Mouse (Mus musculus): ENCODE data around the gene Tmc6. TPM values are rescaled to one million over a fixed set of nuclear protein-coding genes. Genes with fewer than 3 reads are reported as not detected.

The Tmc6 gene
- polyA plus RNA-seq, 1 experiment: 55.4 TPM

DNA sequence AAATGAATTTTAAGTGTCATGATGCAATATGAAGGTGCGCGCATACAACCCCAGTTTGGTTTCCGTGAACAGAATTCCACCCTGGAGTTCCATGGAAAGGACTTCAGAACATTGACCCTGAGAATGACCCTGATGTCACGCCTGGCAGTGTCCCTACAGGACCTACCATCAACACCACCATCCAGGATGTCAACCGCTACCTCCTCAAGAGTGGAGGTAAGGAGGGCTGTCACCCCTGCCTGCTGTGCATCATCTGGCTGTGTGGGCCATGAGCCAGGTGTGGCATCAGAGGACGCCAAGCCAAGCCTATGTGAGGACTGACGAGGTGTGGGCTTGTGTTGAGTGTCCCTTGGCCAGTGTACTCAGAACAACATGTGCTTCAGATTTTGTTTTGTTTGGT, 26.1 kb downstream of the Tmc6 start:
- no peak for DNase-seq (ENCODE audit: low spot score)

DNA sequence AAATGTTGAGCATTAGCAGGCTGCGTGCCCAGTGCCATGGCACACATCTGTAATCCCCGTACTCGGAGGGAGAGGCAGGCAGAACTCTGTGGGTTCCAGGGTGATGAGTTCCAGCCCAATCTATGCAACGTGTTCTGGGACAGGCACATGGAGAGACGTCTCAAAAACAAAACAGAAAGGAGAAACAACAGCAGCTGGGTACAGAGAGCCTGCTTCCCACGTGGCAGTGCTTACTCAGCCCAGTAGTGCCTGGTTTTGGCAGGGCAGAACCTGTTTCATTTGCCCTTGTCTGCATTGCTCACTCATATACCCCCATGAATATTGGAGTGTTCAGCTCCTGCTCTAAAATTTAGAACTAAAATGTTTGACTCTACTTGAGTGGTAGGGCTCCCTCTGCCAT, 30.5 kb downstream of the Tmc6 start:
- no peak for DNase-seq (ENCODE audit: low spot score)

DNA sequence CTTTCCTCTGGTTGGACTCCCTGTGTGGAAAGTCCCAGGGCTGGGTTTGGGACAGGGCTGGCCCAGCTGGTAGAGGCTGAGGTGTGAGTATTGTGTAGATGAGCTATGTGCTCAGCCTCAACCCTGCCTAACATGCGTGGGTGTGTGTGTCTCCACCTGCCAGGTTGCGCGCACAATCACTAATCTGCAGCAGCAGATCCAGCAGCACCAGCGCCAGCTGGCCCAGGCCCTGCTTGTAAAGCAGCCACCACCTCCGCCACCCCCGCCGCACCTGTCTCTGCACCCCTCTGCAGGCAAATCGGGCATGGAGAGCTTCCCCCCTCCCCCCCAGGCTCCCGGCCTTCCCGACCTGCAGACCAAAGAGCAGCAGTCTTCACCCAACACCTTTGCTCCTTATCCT, 32.6 kb downstream of the Tmc6 start:
- no peak for DNase-seq (ENCODE audit: low spot score)

DNA sequence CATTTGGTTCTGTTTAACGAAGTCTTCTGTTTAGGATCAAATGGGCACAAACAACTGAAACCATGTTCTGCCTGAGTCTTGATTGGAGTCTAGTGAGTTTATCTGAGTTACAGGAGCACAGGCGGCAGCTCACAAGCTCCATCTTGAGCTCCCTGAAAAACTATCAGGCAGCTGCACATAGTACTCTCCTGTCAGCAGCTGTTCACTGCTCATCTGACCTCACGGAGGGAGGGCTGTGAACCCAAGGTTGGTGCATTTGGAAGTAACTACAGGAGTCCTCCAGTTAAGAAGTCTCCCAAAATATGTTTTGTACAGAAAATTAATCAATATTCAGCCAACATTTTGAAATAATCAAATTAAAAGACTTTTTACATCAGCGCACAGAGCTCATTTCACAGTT, 33.4 kb downstream of the Tmc6 start:
- DNase-seq (ENCODE audit: low spot score): no peak

DNA sequence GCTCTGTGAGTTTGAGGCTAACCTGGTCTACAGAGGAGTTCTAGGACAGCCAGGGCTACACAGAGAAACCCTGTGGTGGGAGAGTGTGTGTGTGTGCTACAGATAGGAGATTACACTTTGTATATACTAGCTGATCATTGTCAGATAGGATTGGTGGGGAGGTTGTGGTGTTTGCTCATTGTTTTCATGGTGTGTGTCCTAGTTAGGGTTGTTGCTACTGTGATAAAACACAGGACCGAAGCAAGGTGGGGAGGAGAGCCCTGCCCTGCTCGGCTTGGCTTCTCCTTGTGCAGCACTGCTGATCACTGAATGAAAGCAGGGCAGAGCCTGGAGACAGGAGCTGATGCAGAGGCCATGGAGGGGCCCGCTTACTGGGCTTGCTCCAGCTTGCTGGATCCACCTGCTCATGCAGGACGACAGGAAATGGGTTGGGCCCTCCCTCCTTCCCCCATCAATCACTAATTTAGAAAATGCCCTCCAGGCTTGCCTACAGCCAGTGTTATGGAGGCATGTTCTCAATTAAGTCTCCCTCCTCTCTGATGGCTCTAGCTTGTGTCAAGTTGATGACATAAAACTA, 38.5 kb downstream of the Tmc6 start:
- DNase-seq (ENCODE audit: low spot score): no peak

DNA sequence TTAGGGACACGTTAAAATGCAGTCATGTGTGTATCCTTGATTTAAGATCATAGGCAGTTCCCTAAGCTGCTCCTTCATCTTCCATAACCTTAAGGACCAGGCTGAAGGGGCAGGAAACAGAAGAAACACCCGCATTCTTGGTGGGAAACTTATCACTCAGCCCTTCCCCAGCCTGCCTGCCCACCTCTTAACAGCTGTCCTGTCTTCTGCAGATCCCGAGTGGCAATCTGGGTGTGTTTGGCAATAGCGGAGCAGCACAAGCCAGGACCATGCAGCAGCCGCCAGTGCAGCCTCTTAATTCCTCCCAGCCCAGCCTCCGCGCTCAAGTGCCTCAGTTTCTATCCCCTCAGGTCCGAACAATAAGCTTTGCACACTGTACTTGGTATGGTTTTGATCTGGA, 39.3 kb downstream of the Tmc6 start:
- DNase-seq (ENCODE audit: low spot score): no peak

DNA sequence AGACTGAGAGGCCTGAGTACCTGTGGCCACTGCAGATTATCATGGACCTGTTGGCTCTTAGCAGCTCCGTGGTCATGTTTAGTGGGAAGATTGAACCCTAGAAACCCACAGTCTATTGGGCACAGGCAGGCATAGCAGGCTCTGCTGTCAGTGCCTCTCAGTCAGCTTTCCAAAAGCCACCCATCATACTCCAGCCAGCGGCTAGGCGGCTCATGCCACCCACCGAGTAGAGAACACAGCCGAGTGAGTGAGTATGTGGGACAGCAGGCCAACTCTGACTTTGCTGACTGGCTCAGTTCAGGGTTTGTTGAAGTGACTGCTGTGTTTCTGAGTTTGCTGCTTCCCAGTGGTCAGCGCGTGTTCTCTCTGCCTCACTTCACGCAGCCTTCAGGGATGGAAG, 39.8 kb downstream of the Tmc6 start:
- DNase-seq (ENCODE audit: low spot score): no peak

DNA sequence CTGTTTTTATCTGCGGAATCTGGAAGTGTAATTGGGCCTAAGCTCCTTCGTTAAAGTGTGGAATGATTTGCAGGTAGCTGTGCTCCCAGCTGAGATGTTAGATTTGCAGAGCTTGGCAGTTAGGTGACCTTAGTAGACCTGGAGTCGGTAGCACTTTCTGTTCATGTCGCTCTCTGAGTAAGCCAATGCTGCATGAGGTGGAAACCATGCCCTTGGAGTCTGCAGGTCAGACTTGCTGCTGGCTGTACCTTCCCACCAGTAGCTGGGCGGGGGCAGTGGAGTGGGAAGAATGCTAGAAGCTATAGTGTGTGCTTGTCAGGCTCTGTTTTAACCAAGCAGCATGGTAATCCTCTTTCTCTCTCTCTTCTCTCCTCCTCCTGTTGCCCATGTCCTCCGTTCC, 40.9 kb downstream of the Tmc6 start:
- no peak for DNase-seq (ENCODE audit: low spot score)

DNA sequence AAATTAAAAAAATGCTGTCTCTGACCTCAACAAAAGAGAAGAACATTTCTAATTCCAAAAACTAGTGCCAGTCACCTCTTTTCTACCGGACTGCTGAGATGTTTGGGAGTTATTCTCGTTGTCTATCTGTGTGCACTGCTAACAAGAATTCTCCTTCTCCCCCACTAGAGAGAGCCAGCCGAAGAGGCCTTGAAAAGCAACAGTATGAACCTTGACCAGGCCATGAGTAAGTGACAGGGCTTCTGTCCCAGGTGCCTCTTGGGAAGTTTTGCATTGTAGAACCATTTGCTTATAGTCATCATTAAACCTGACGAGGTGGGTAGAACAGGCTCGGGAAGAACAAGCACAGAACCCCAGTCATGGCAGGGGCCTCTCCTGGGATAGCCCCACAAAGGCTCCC, 43.9 kb downstream of the Tmc6 start:
- no peak for DNase-seq (ENCODE audit: low spot score)

DNA sequence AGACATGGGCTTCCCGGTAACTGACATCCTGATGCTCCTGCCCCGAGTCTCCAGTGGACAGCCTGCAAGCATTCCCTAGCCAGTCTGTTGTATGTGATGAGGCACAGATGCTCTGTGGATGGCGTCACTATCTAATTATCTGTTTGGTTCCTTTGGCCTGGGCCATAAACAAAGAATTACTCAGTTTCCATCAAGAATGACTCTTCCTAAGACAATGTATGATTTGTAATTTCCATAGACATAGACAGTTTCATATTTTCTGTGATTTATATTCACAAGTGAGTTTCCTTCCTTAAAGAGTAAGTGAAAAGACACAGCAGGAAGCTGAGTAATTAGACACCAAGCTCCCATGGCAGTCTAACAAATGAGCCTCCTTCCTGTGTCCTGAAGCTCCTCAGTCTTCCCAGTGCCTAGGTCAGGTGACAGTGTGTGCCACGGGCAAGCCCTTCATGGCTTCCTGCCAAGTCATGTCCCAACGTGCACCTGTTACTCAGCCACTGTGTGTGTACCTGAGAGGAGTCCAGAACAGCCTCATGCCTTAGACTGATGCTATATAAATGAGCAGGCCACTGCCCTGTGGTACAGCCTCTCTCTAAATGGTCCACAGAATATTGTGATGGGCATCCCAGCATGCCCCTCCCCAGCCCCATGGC, 45.8 kb downstream of the Tmc6 start:
- DNase-seq (ENCODE audit: low spot score): no peak

DNA sequence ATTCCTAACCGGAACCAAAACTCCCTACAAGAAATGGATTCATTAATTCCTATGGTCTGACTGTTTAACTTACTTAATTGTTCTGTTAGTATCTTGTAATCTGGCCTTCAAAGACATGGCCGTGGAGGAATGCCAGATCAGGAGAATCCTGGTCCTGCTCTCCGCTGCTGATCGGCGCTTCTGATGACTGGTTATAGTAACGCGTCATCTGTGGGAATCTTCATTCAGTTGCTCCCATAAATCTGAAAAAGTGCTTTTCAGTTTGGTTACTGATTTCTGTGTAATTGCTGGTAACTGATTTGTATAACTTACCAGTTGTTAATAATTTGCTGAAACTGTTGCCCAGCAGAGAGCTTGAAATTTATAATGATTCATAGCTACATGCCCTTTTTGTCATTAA, 50.5 kb downstream of the Tmc6 start:
- DNase-seq (ENCODE audit: low spot score): no peak

DNA sequence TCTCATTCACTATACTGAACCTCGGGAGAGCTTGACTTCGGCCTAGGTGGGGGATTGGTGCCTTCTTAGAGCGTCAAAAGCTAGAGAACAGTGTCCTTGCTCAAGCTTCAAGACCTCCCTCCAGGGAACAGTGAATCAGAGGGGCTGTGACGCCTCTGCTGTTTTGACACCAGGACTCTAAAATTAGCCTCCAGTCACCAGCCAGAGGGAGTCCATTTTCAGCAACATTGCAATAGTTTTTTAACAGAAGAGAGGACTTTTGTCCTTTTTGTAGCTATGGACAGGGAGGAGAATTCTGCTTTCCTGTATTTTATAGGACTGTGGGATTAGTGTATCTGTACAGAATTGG, 51.5 kb downstream of the Tmc6 start:
- DNase-seq (ENCODE audit: low spot score): no peak

DNA sequence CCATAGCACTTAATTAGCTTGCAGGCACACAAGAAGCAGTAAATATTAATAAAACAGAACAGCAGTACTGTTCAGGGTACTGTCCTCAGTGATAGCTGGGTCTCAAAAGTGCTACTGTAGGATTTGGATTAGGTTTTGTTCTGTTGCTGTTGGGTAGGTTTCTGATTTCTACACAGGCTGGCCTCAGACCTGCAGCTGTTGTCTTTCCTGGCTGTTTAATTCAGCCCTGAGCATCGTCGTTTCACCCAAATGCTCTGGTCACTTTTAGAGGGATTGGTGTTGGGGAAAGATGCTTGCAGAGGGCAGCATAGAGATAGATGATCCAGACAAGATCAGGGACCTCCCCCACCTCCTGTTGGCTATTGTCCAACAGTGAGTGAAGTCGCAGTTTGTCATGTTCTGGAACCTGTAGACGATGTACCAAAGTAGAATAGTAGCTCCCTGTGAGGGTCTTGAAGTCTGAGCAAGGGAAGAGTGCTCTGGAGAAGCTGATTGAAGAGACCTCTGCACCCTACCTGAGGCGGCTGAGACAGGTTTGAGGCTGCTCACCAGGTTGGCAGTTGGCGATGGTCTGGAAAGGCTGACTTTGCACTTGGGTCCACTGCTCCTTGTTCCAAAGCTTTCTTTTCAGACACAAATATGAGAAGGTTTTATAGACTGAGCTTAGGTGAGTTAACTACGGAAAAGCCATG, 52.1 kb downstream of the Tmc6 start:
- DNase-seq (ENCODE audit: low spot score): no peak

DNA sequence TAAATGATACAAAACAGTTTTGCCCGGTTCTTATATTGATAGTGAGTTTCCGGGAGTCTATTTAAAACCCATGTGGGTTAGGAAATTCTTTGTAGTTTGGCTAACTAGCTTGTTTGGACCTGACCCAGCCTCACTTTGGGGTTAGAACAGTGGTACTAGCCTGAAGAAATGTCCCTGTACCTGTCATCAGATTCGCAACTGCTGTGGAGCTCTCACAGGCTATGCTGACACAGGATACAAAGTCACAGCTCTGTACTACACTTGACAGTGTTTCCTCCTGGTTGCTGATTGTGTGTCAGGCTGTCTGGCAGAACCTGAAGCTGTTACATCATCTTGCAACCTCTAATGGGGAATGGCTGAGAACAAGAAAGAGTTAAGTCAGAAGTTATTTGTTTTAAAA, 52.7 kb downstream of the Tmc6 start:
- no peak for DNase-seq (ENCODE audit: low spot score)

DNA sequence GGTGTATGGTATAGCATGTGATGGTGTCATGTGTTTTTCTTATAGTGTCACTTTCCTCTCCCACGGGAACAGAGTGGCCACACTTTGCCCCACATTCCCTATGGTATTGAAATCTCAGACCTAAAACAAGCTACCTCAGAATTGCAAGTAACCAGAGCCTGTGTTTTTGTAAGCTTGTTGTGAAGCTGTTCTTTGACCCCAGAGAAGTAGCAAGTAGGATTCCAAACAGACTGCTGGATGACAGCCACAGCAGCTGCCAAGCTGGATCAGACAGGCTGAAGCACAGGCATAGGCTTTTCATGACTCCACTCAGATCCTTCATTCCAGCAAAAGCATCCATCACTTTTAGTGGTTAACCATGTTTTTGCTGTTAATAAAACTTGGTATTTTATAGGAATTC, 53.2 kb downstream of the Tmc6 start:
- no peak for DNase-seq (ENCODE audit: low spot score)

DNA sequence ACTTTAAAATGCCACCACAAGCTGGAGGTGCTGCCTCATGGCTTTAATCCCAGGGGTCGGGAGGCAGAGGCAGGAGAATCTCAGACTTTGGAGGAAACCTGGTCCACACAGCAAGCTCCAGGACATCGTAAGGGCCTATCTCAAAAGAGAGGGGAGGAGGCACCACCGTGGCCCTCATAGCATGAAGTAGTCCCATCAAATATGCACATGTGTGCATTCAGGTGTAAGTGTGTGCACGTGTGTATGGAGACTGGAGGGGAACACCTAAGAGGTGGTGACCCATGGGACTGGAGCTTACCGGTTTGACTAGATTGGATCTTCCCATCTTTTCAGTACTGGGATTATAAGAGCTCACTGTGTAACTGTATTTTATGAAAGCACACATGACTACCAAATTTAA, 53.8 kb downstream of the Tmc6 start:
- DNase-seq (ENCODE audit: low spot score): no peak

DNA sequence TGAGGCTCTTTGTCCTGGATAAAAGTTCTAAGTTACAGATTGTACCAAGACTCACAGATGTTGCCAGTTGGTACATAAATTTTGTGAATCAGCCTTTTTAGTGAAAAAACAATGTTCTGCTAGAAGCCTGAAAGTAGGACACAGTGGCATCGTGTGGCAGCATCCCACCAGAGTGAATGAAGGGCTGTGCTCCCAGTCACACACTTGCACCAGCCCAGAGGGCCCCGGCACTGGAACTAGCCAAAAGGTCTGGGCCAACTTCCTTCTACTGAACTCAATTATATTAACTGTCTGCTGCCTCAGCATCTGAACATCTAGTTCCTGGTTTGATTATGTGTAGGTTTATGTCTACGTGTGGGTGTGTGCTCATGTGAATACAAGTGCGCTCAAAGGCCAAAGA, 55.0 kb downstream of the Tmc6 start:
- no peak for DNase-seq (ENCODE audit: low spot score)

DNA sequence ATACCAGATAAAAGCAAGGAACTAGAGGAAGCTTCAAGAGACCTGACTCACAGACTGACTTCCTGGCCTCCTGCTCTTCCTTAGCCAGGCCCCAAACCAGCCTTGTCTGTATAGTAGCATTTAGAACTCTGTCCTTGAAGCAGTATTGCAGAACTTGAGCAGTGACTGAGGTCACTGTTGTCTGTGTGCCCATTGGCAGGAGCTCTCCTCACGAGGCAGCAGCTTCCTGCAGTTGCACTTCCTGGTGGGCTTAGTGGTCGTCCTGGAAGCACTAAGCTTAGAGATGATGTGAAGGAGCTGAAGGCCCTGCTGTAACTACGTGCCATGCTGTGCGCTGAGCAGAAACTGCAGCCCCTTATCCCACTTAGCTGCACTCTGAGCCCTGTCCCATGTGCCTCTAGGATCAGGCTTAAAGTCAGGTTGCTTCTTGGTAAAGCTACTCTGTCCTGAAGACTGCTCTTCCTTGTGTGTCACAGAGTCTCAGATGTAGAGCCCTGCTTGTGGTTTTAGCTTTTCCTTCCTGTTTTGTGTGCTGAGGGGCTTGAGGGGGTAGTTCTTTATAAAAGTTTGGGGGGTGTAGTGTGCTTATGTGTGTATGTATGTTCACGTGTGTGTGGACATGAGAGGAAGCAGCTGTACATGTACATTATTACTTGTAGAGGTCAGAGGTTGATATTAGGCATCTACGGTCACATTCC, 57.2 kb downstream of the Tmc6 start:
- no peak for DNase-seq (ENCODE audit: low spot score)

DNA sequence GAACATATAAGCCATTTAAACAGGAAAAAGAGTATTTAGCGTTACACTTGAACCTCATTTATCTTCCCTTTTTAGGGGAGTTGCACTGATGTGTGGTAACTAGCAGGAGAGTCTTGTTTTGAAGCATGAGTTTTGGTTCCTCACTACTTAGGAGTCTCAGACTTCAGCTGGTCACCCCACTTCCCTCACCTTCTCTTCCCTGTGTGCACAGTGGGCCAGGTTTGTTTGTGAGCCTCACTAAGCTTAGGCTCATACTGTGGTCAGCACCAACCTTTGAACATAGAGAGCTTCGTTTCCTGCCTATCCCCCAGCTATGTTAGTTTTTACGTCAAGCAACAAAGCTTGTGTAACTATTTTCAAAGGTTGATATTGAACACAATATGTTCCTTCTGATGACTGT, 63.2 kb downstream of the Tmc6 start:
- no peak for DNase-seq (ENCODE audit: low spot score)
